Mouse (Mus musculus) effector memory CD4-positive, alpha-beta T cell, adult 7 months (primary cell): Measurements from ENCODE around the gene Olfr1465. TPM values are rescaled to one million over a fixed set of nuclear protein-coding genes. Genes with fewer than 3 reads are reported as not detected.

Experiments
- polyA plus RNA-seq: library from polyadenylated mRNA; unstranded; fragments of 100-300 nt; shearing (Covaris generic); gene quantifications from one replicate; pipeline ENCODE4 v1.2.1, GENCODE M21; 2017

The Olfr1465 gene
- polyA plus RNA-seq = not detected

GRCm38 (mm10) chr19:13315441-13315840 lies at the start of gene Olfr1465:
Olfr1465 (minus strand) TSS chr19:13315541.

GRCm38 (mm10) chr19:13361936-13362335 lies 46.6 kb upstream of the Olfr1465 start, which contains the start of gene Olfr1467:
Olfr1467 (plus strand) TSS chr19:13362236.

GRCm38 (mm10) chr19:13338562-13338961 lies 23.2 kb upstream of the Olfr1465 start, which contains the start of gene Olfr1466:
Olfr1466 (plus strand) TSS chr19:13338862.

Other genes with a start within 250 kb of the Olfr1465 start
- 0.83 TPM for gene Olfr1457, start 217.7 kb downstream of the Olfr1465 start, polyA plus RNA-seq
- gene Olfr1458, start 208.8 kb downstream of the Olfr1465 start, polyA plus RNA-seq = not detected
- 0.17 TPM for gene Olfr1459, start 166.0 kb downstream of the Olfr1465 start, polyA plus RNA-seq
- gene Olfr1461, start 152.5 kb downstream of the Olfr1465 start, polyA plus RNA-seq = not detected
- not detected for gene Olfr1462, start 129.8 kb downstream of the Olfr1465 start, polyA plus RNA-seq
- gene Olfr1463, start 84.2 kb downstream of the Olfr1465 start, polyA plus RNA-seq = not detected
- not detected for gene Olfr1466, start 23.3 kb upstream of the Olfr1465 start, polyA plus RNA-seq
- 0.10 TPM for gene Olfr1467, start 46.7 kb upstream of the Olfr1465 start, polyA plus RNA-seq
- gene Olfr1469, start 92.3 kb upstream of the Olfr1465 start, polyA plus RNA-seq = 0.12 TPM
- 0.12 TPM for gene Olfr1471, start 127.9 kb upstream of the Olfr1465 start, polyA plus RNA-seq
- not detected for gene Olfr1472, start 140.5 kb upstream of the Olfr1465 start, polyA plus RNA-seq
- not detected for gene Olfr1474, start 154.0 kb upstream of the Olfr1465 start, polyA plus RNA-seq
- gene Olfr1475, start 164.7 kb upstream of the Olfr1465 start, polyA plus RNA-seq = not detected
- 0.20 TPM for gene Olfr1477, start 185.0 kb upstream of the Olfr1465 start, polyA plus RNA-seq
- gene Olfr1480, start 212.4 kb upstream of the Olfr1465 start, polyA plus RNA-seq = not detected